Mouse (Mus musculus): ENCODE measurements at regions not wholly inside any gene's neighbourhood (a gene's known extent, or its start where the extent isn't known, plus 50 kb on each side); places are given as distances from the start of the nearest gene placed in this dataset.

DNA sequence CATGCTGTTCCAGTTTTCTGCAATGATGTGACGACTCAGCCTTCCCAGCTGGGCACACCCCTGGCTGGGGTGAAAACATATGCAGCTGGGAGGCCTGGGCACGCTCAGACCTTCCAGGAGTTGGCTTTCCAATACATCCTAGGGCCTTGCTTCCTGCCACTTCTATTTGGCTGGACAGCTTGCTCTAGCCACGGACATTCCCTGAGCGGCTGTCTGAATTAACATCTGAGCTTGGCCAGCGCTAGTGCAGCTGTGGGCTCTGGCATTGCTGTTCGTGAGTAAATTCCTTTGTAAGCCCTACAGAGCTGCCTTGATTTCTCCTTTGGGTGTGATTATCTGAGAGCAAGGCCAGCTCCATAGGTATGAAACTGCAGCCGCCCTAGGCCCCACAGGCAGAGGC is 78.2 kb upstream of the Tcf12 start:
- TF ChIP-seq CTCF (IDR thresholded peaks at IDR 0.05; ENCODE audit: extremely low read depth, insufficient read depth, insufficient read length, insufficient replicate concordance) (no peak), POLR2A (IDR thresholded peaks at IDR 0.05; ENCODE audit: low read depth, low read length) (no peak)

Data from spleen, adult 2 months (tissue).